In genomic region chr1:171647716-171648115, GRCm38 (mm10) we compare ENCODE assay signal across 22 mouse cellular contexts. TPM values are rescaled to one million over a fixed set of nuclear protein-coding genes. Genes with fewer than 3 reads are reported as not detected.
A peak's percentile ranks its signal among the peaks of the same experiment; 100 is the strongest.
DNase-seq lines count a peak whose midpoint lies in the region; ATAC-seq and TF ChIP-seq lines count a peak whose summit lies in the region.
"Had no signal": no experiment of that assay in that cellular context is flagged by ENCODE, and none has a peak within 500 bp of the region (broad histone marks: within the 10 kb centered on the region; RNA-seq: fewer than 3 reads in every experiment).

No protein-coding gene starts in this region.

- H3K4me3 ChIP-seq in spleen, adult 2 months (ENCODE audit: extremely low read depth, insufficient read depth, insufficient read length): peak overlapping the region; percentile 34; the same call in 1 of the 2 replicates
- H3K4me3 ChIP-seq in CH12.LX (replicated peaks in 1 of 3; ENCODE audit: low read depth in 2 of 3, low read length in 2 of 3, poor library complexity in 1 of 3): peak overlapping the region in 2 of 3 experiments; percentile 50 to 63
- H3K4me3 ChIP-seq: embryonic facial prominence, embryonic 15.5 days; erythroblast, embryonic 14.5 days; forebrain, embryonic 15.5 days; heart, adult 2 months; heart, embryonic 12.5 days; hindbrain, embryonic 10.5 days had no signal

- ATAC-seq in neutrophil, adult 5-6 weeks (ENCODE audit: extremely low read depth, insufficient number of reproducible peaks, low FRiP score, poor library complexity, severe bottlenecking): 0 out of 2 replicates have a peak, but pooled peaks have one; percentile 23
- ATAC-seq: activated CD4-positive, CD25-positive, alpha-beta regulatory T cell, adult 4 months; CD4-positive, CD25-positive, alpha-beta regulatory T cell, adult 4 months; forebrain, embryonic 15.5 days had no signal

- H3K9me3 ChIP-seq in CH12.LX (replicated peaks; ENCODE audit: low read length): no peaks in the 10 kb centered on the region
- H3K9me3 ChIP-seq: embryonic facial prominence, embryonic 15.5 days; forebrain, embryonic 15.5 days; heart, embryonic 12.5 days; hindbrain, embryonic 10.5 days had no signal

- H3K4me1 ChIP-seq in spleen, adult 2 months (ENCODE audit: control insufficient read depth, insufficient read depth, insufficient read length): peaks cover 27% of the 10 kb centered on the region; the same call in 1 of the 2 replicates
- H3K4me1 ChIP-seq in CH12.LX (ENCODE audit: control insufficient read depth in 1 of 2, insufficient read depth in 2 of 2): peaks cover 12 to 58% of the 10 kb centered on the region in 2 experiments
- H3K4me1 ChIP-seq: embryonic facial prominence, embryonic 15.5 days; forebrain, embryonic 15.5 days; heart, embryonic 12.5 days; hindbrain, embryonic 10.5 days had no signal

- WGBS in spleen, adult 2 months: 35% methylated on average over 5 of the region's 5 CpGs

- no peak for TF ChIP-seq POLR2A in spleen, adult 2 months (IDR thresholded peaks at IDR 0.05; ENCODE audit: low read depth, low read length)
- TF ChIP-seq POLR2A in CH12.LX (IDR thresholded peaks at IDR 0.05; ENCODE audit: low read depth, low read length): no peak

- no peak for DNase-seq in spleen, adult 2 months (ENCODE audit: low read depth in 1 of 2, low spot score in 2 of 2)
- DNase-seq in spleen, adult 18-20 months: no peak
- peak; percentile 56 for DNase-seq in CH12.LX (ENCODE audit: extremely low read depth)
- no peak for DNase-seq in T-cell, adult 2 months (ENCODE audit: low spot score)
- DNase-seq in cerebellum, postnatal 14 days: no peak
- DNase-seq: adrenal gland, postnatal 14 days; cerebellum, adult 2 months; cerebellum, postnatal 10 days; embryo, embryonic 11 days; heart, adult 2 months had no signal

- peak; percentile 76 for TF ChIP-seq EP300 in CH12.LX (IDR thresholded peaks at IDR 0.05; ENCODE audit: low read length)

- no peaks in the 10 kb centered on the region for H3K79me2 ChIP-seq in CH12.LX (replicated peaks; ENCODE audit: control insufficient read depth, extremely low read depth, insufficient read depth, poor library complexity, severe bottlenecking)

- H3K27me3 ChIP-seq in spleen, adult 2 months (ENCODE audit: control insufficient read depth, insufficient read depth, low read length): no peaks in the 10 kb centered on the region
- H3K27me3 ChIP-seq in CH12.LX (replicated peaks): no peaks in the 10 kb centered on the region
- H3K27me3 ChIP-seq: embryonic facial prominence, embryonic 15.5 days; forebrain, embryonic 15.5 days; heart, embryonic 12.5 days had no signal

- no peak overlapping the region for H3K9ac ChIP-seq in CH12.LX (ENCODE audit: insufficient read depth, low read depth)
- H3K9ac ChIP-seq: embryonic facial prominence, embryonic 15.5 days; forebrain, embryonic 15.5 days; heart, embryonic 12.5 days; hindbrain, embryonic 14.5 days had no signal

- TF ChIP-seq CTCF in spleen, adult 2 months (IDR thresholded peaks at IDR 0.05; ENCODE audit: extremely low read depth, insufficient read depth, insufficient read length, insufficient replicate concordance): no peak
- TF ChIP-seq CTCF in CH12.LX (conservative IDR thresholded peaks at IDR 0.05 in 1 of 2, IDR thresholded peaks at IDR 0.05 in 1 of 2; ENCODE audit: low read depth in 2 of 2, low read length in 2 of 2): no peak

- H3K27ac ChIP-seq in spleen, adult 2 months (ENCODE audit: insufficient read depth, low read length): peak overlapping the region; percentile 87
- H3K27ac ChIP-seq in CH12.LX (ENCODE audit: insufficient read depth, low read depth): no peak overlapping the region
- H3K27ac ChIP-seq: embryonic facial prominence, embryonic 15.5 days; forebrain, embryonic 15.5 days; heart, adult 2 months; hindbrain, embryonic 10.5 days; hindbrain, embryonic 14.5 days had no signal

- dilution Hi-C loops in CH12.LX (cut with MboI; ENCODE audit: extremely low pct_ligation_motif_present, extremely low pct_unique_long_range_greater_than_20kb, low sequenced_read_pairs): no loop called here

- TF ChIP-seq RAD21 in CH12.LX (IDR thresholded peaks at IDR 0.05; ENCODE audit: low read depth, low read length): no peak

- H3K36me3 ChIP-seq in spleen, adult 2 months (ENCODE audit: control insufficient read depth, insufficient read depth, low read length): no peaks in the 10 kb centered on the region
- no peaks in the 10 kb centered on the region for H3K36me3 ChIP-seq in CH12.LX (replicated peaks in 1 of 2; ENCODE audit: control insufficient read depth in 1 of 2, insufficient read depth in 1 of 2, low read length in 1 of 2)
- H3K36me3 ChIP-seq: embryonic facial prominence, embryonic 15.5 days; forebrain, embryonic 15.5 days; heart, embryonic 12.5 days; hindbrain, embryonic 10.5 days had no signal

- in situ Hi-C loops in CH12.LX (cut with MboI; ENCODE audit: low pct_ligation_motif_present, low pct_unique_long_range_greater_than_20kb, low sequenced_read_pairs): no loop called here

- H3K4me2 ChIP-seq in CH12.LX (ENCODE audit: insufficient read depth, low read depth, poor library complexity, severe bottlenecking): peak overlapping the region; percentile 90
- H3K4me2 ChIP-seq: embryonic facial prominence, embryonic 15.5 days; forebrain, embryonic 15.5 days; heart, embryonic 12.5 days; hindbrain, embryonic 14.5 days had no signal

TF ChIP-seq in CH12.LX, 34 proteins besides CTCF, POLR2A, EP300 and RAD21:
- TF ChIP-seq MAZ (IDR thresholded peaks at IDR 0.05; ENCODE audit: low read depth, low read length) (peak; percentile 20; the same call in 1 of the 2 replicates), BHLHE40 (IDR thresholded peaks at IDR 0.05; ENCODE audit: low read depth, low read length) (peak; percentile 18; the same call in 1 of the 2 replicates), MEF2A (IDR thresholded peaks at IDR 0.05; ENCODE audit: borderline replicate concordance, low read depth, low read length) (peak; percentile 59; the same call in 1 of the 2 replicates), TCF12 (IDR thresholded peaks at IDR 0.05; ENCODE audit: low read depth, low read length) (peak; percentile 78), UBTF (IDR thresholded peaks at IDR 0.05; ENCODE audit: low read depth, low read length) (no peak), MXI1 (IDR thresholded peaks at IDR 0.05; ENCODE audit: low read depth, low read length) (no peak), ETS1 (conservative IDR thresholded peaks at IDR 0.05; ENCODE audit: low read depth, low read length) (peak; percentile 37), ZC3H11A (IDR thresholded peaks at IDR 0.05; ENCODE audit: low read depth, low read length) (no peak), MAX (IDR thresholded peaks at IDR 0.05; ENCODE audit: low read length) (0 out of 2 replicates have a peak, but pooled peaks have one; percentile 23), ZKSCAN1 (IDR thresholded peaks at IDR 0.05; ENCODE audit: borderline replicate concordance, low read depth, low read length) (no peak), ZNF384 (IDR thresholded peaks at IDR 0.05; ENCODE audit: low read depth, low read length) (peak; percentile 12; the same call in 1 of the 2 replicates), SIN3A (IDR thresholded peaks at IDR 0.05; ENCODE audit: low read length) (peak; percentile 47; the same call in 1 of the 2 replicates)
TF ChIP-seq in CH12.LX: peak in this region for 8.

RNA-seq across cellular contexts. Expression of gene Slamf7, which starts 5.1 kb away (rescaled TPM):
- polyA plus RNA-seq in spleen, adult 2 months (2012; rRNA removed): 9.6 and 12.3 TPM in 2 replicates
- total RNA-seq in CH12.LX (2012; rRNA removed) (6.8 and 10.5 TPM in 2 replicates), CH12.LX (2014; rRNA removed) (15.4 and 15.8 TPM in 2 replicates)
- polyA plus RNA-seq in CH12.LX (2012; ENCODE audit: insufficient read length, low read depth): 9.5 and 10.6 TPM in 2 replicates
- total RNA-seq in neutrophil, adult 5-6 weeks (2017): 28.2 and 29.0 TPM in 2 replicates
- total RNA-seq: MEL had no signal
- polyA plus RNA-seq: embryonic facial prominence, embryonic 11.5 days; erythroblast, embryonic 14.5 days; forebrain, embryonic 11.5 days; forebrain, embryonic 15.5 days; heart, embryonic 12.5 days; hindbrain, embryonic 10.5 days; hindbrain, embryonic 14.5 days had no signal

RNA-seq across cellular contexts. Expression of gene Cd48, which starts 34.1 kb away (rescaled TPM):
- 46.1 and 50.3 TPM in 2 replicates for polyA plus RNA-seq in spleen, adult 2 months (2012; rRNA removed)
- total RNA-seq in CH12.LX (2012; rRNA removed) (65.0 and 96.4 TPM in 2 replicates), CH12.LX (2014; rRNA removed) (218 and 231 TPM in 2 replicates)
- polyA plus RNA-seq in CH12.LX (2012; ENCODE audit: insufficient read length, low read depth): 80.3 and 87.6 TPM in 2 replicates
- 110 and 113 TPM in 2 replicates for total RNA-seq in neutrophil, adult 5-6 weeks (2017)
- polyA plus RNA-seq: erythroblast, embryonic 14.5 days; forebrain, embryonic 11.5 days had no signal

RNA-seq across cellular contexts. Expression of gene Ly9, which starts 40.5 kb away (rescaled TPM):
- polyA plus RNA-seq in spleen, adult 2 months (2012; rRNA removed): 23.8 and 27.7 TPM in 2 replicates
- total RNA-seq in CH12.LX (2012; rRNA removed): 43.6 and 46.7 TPM in 2 replicates
- total RNA-seq in CH12.LX (2014; rRNA removed): 53.6 and 57.8 TPM in 2 replicates
- polyA plus RNA-seq in CH12.LX (2012; ENCODE audit: insufficient read length, low read depth): 68.6 and 74.4 TPM in 2 replicates
- 83.9 and 87.7 TPM in 2 replicates for total RNA-seq in neutrophil, adult 5-6 weeks (2017)
- total RNA-seq: MEL had no signal
- polyA plus RNA-seq: embryonic facial prominence, embryonic 11.5 days; forebrain, embryonic 11.5 days; hindbrain, embryonic 14.5 days had no signal
